Comparison of ENCODE assay signal across 11 mouse cellular contexts in the genomic region with DNA sequence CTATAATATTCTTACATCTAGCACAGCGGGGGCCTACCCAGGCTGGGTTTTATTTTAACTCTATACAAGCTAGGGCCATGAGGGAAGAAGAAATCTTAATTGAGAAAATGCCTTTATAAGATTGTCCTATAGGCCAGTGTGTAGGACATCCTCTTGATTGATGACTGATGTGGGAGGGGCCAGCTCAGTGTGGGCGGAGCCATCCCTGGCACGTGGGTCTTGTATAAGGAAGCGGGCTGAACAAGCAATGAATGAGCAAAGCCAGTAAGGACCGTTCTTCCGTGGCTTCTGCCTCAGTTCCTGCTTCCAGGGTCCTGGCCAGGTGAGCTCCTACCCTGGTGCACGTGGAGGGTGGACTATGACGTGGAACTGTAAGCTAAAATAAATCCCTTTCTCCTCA.
"Had no signal": no experiment of that assay in that cellular context is flagged by ENCODE, and none has a peak within 500 bp of the region (broad histone marks: within the 10 kb centered on the region; RNA-seq: fewer than 3 reads in every experiment).

No protein-coding gene starts in this region.

- H3K4me2 ChIP-seq: limb, embryonic 12.5 days; lung, embryonic 15.5 days; midbrain, embryonic 13.5 days had no signal

- H3K27ac ChIP-seq: kidney, postnatal 0 days; limb, embryonic 12.5 days; lung, embryonic 15.5 days; midbrain, embryonic 13.5 days had no signal

- H3K4me3 ChIP-seq: limb, embryonic 12.5 days; lung, embryonic 15.5 days; midbrain, embryonic 13.5 days had no signal

- H3K9ac ChIP-seq: limb, embryonic 12.5 days; lung, embryonic 15.5 days; midbrain, embryonic 13.5 days had no signal

- DNase-seq: kidney, adult 2 months; kidney, postnatal 36 days; lung, postnatal 14 days; right cerebral cortex, postnatal 25 days; thymus, adult 2 months; thymus, postnatal 25 days had no signal

- H3K9me3 ChIP-seq: lung, embryonic 15.5 days; midbrain, embryonic 13.5 days had no signal

- ATAC-seq: intestine, embryonic 16.5 days; midbrain, embryonic 13.5 days had no signal

- H3K36me3 ChIP-seq: limb, embryonic 12.5 days; lung, embryonic 15.5 days; midbrain, embryonic 13.5 days had no signal

- H3K4me1 ChIP-seq: limb, embryonic 12.5 days; lung, embryonic 15.5 days; midbrain, embryonic 13.5 days had no signal

- H3K27me3 ChIP-seq: limb, embryonic 12.5 days; lung, embryonic 15.5 days; midbrain, embryonic 13.5 days had no signal
